Mouse (Mus musculus): Measurements from ENCODE around the gene Rfx2.
A peak's percentile ranks its signal among the peaks of the same experiment; 100 is the strongest.

Rfx2 gene

DNA sequence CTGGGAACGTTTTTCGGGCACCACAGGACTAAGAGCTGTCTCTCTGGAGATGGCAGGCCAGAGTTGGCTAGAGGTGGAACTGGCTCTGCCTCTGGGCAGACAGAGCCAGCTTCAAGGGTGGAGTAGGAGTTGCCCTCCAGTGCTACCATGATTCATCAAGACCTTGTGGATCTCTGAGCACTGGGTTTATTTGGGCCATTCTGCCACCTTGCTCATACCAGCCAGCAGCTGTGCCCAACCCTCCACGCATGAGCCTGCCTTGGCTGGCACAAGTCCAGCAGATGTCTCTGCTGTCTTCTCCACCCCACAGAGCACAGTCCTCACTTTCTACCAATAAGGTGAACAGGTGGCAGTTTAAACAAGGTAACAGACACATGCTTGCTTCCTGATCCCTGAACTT is 41.9 kb downstream of the Rfx2 start:
- no peak for DNase-seq (ENCODE audit: low read depth, low spot score)

DNA sequence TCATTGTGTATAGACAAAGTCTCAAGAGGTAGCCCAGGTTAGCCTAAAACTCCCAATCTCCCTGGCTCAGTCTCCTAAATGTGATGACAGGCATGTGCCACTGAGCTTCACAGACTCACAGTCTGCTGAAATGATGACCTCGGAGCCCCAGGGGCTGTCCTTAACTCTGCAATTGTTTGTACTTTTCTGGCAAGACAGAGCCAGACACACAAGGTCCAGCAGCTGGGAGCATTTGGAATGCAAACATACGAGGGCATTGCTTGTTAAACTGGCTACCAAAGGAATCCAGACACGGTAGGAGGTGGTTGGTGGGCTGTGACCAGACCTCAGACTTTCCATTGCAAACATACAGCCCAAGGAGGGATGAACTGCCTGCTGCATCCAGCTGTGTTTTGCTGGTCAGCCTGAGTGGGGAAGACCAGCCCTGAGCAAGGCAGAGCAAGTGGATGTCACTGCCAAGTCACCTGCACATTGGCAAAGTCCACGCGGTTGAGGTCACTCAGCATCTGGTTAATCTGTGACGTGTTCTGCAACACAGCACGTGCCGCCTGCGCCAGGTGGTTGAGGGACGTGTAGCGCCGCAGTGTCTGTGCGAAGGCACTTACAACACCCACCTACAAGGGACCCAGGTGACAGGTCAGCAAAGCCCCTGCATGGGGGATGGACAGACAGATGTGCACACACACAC is 50.4 kb downstream of the Rfx2 start:
- no peak for DNase-seq (ENCODE audit: low read depth, low spot score)

DNA sequence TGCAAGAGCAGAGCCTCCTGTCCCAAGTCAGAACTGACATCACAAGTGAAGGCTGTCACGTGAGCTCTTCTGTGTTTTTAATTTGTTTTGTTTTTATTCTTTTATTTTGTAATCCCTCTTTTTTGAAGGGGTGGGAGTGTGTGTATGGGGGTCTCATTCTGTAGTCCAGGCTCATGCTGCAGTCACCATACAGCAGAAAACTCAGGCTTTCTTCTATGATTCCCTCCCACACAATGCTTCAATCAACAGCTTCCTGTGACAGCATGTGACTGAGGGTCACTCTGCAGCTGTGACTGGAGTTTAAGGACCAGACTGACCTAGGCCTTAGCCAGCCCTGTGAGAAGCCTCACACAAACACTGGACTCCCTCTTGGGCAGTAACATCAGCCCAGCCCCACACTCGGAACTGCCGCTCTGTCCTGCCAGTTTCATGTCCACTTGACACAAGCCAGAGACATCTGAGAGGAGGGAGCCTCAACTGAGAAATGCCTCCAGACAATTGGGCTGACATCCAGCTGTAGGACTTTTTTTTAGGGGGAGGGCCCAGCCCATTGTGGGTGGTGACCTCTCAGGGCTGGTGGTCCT is 51.9 kb downstream of the Rfx2 start:
- DNase-seq (ENCODE audit: low read depth, low spot score), result no peak

DNA sequence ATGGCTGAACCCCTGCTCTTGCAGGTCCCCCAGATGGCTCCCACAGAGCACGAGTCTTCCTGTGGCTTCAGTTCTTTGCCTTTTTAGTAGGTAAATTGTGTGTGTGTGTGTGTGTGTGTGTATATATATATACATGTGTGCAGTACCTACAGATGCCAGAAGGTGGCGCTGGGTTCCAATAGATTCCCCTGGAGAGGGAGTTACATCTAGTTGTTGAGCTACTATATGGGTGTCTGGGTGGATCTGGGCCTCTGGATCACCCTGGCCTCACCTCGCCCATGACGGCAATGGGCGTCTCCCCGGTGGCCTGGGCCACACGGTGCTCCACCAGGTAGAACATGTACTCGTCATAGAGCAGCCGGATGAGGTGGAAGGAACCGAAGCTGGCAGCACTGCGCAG is 53.2 kb downstream of the Rfx2 start:
- no peak for DNase-seq (ENCODE audit: low read depth, low spot score)

DNA sequence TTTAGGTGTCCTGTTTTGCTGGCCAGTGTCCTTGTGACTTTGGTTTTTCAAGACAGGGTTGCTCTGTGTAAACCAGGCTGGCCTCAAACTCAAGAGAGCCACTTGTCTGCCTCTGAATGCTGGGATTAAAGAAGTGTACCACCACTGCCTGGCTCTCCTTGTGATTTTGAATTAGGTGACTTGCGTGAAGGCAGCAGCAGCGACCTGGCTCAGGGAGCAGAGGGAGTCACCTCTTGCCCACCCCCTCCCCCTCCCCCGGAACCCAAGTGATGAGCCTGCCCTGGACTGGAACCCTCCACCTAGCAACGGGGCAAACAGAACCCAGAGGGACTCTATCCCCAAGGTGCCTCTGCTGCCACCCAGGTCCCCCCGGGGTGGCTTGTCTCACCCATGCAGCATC is 60.9 kb downstream of the Rfx2 start, which contains the start of gene Prr22:
Gene Prr22, plus strand, starts transcription at position 301 of the 400 bp plus-strand sequence.
- DNase-seq (ENCODE audit: low read depth, low spot score), result no peak

DNA sequence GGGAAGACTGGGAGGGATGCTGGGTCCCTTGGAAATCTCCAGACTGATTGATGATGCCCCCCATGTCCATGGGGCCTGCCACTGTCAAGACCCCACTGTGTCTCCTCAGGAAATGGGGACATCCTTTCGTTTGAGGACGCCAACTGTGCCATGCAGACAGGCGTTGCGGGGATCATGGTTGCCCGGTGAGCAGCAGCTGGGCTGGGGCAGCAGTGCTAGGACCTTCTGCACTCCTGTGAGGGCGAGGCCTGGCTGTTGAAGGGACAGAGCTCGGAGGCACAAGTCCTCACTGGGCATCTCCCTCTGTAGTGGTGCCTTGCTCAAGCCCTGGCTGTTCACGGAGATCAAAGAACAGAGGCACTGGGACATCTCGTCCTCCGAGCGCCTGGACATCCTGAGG is 61.9 kb downstream of the Rfx2 start:
- DNase-seq (ENCODE audit: low read depth, low spot score), result no peak

DNA sequence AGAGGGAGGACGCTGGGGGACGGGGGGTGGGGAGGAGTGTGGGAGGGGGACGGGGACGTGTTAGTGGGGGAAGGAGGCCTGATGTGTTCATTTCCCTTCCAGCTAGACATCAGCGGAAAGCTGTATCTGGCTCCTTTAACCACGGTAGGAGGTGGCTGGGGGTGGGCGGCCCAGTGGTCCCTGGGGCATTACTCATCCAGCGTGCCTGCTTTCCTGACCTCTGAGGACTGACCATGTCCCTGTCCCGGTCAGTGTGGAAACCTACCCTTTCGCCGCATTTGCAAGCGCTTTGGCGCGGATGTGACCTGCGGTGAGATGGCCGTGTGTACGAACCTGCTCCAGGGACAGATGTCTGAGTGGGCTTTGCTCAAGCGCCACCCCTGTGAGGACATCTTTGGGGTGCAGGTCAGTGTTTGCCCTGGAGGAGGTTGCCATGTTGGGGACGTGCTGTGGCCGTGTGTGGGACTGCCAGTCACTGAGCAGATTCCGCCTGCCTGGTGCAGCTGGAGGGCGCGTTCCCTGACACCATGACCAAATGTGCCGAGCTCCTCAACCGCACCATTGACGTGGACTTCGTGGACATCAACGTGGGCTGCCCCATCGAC is 63.2 kb downstream of the Rfx2 start:
- DNase-seq (ENCODE audit: low read depth, low spot score), result no peak

DNA sequence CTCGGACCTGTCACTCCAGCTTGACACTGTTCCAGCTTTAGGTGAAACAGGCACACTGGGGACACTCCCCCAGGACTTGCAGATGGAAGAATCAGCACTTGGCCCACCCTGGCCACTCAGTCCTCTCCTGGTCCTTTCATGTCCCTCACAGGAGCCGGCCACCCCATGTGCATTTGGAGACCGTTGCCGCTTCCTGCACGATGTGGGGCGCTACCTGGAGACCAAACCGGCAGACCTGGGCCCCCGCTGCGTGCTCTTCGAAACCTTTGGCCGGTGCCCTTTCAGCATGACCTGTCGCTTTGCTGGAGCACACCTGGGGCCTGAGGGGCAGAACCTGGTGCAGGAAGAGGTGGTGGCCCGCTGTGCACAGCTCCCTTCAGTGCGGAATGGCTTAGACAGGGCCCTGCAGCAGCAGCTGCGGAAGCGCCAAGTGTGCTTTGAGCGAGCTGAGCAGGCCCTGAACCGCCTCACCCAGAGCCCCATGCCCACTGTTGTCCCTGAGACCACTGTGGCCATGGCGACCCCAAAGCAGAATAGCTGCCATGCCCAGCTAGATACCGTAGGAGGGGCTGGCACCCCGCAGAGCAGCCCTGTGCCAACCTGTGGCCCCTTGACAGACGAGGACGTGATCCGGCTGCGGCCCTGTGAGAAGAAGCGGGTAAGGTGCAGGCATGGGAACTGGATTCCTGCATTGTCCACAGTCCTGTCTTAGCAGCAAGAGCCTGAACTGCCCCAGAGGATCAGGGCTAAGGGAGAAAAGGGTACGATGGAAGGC is 64.0 kb downstream of the Rfx2 start:
- DNase-seq (ENCODE audit: low read depth, low spot score), result no peak

DNA sequence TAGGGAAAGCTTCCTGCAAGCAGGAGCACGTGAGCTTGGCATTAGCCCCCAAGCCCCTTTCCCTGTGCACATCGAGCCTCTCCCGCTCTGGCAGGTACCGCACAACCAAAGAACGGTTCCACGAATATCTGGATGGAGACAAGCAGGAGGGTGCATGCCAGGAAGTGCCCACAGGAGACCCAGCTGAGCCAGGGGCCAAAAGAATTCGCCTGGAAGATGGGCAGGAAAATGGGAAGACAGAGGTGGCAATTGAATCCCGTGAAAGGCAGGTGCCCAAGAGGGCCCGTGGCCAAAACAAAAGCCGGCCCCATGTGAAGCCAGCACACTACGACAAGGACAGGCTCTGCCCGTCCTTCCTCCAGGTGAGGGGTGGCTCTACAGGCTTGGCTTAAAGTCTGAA is 65.4 kb downstream of the Rfx2 start:
- DNase-seq (ENCODE audit: low read depth, low spot score), result no peak

DNA sequence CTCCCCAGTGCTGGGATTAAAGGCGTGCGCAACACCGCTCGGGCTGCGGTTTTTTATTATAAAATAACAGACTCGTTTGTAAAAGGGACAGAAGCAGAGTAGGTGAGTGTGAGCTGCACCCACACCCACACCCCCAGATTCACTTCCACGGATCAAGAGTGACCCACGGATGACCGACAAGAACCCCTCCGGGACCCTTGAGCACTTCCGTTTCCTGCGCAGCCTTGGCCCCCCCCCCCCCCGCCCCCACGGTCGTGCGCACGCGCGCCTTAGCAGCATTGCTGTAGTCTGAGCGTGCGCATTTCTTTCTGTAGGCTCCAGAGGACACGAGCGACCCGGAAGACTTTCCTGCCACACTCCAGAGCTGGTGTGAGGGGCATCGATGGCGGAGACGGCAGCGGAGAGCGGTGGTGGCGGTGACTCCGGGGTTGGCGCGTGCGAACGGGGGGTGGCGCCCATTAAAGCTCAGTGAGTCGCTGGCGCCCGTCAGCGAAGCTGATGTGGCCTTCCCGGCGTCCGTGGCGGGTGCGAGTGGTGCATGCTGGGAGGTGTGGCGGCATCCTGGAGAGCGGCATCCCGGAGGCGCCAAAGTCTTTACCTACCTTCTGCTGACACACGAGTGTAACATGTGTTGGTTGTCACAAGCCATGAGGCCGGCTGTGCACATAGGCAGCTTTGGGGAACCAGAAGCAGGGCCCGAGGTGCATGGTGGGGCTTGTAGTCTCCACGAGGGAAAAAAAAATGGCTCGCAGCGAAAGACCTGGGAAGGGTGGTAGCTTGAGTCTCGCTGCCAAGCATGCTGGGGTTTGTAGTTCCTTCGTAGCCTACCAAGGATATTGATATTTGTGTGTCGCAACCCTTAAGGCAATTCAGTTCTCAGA is 66.1 kb downstream of the Rfx2 start, which contains the start of gene Dus3l:
Gene Dus3l, plus strand, starts transcription at position 284 of the 881 bp plus-strand sequence.
- peak; percentile 95 for DNase-seq (ENCODE audit: low read depth, low spot score)

DNA sequence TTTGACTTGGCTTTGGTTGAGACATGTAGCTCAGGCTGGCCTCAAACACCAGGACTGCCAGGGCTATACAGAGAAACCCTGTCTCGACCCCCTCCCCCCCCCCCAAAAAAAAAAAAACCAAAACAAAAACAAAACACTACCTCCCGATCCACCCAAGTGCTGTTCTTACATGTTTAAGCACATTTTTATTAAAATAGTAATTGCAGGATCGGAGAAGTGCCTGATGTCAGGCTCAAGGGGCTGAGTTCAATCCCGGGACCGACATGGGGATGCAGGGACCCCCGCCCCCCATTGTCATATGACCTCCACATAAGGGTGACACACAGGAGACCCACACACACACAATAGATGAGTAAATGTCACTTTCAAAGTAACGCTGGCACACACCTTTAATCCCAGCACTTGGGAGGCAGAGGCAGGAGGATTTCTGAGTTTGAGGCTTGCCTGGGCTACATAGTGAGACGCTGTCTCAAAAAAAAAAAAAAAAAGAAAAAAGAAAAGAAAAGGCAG is 67.0 kb downstream of the Rfx2 start:
- DNase-seq (ENCODE audit: low read depth, low spot score), result no peak

DNA sequence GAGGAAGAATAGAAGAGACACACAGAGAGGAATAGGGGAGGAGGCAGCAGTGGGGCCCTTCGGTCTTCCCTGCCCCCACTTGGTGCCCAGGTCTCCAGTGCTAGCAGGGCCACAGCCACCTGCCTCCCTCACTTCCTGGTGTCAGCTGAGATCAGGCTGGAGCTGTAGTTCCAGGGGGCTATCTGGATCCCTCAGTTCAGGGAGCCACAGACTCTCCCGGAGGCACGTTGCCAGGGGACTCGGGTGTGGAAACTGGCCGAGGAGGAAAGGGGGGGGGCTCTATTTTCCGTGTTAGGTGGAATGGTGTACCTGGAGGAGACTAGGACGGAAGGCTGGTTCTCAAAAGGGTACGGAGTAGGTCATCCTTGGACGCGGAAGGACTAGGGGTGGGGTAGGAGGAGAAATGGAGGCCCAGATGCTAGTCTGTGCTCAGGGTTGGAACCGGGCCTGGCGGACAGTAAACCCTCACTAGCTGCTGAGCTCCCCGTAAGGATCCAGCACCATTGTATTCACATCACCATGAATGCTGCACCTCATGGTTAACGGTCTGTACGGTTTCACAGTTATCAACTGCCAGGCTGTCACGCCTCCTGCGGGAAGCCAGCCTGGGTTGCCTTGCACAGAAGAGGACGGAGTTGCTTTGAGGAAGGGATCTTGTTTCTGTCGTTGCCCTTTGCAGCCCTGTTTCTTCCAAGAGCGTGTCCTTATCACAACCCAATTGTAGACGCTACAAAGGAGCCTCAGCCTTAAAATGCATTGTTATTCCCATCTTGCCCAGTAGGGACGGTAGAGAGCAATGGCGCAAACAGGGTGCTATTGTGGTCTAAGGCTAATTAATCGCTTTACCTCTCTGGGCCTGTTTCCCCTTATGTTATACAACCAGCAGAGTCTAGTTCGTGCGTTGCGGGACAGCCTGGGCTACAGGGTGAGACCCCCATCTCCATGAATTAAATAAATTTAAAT is 67.8 kb downstream of the Rfx2 start:
- DNase-seq (ENCODE audit: low read depth, low spot score), result peak; percentile 70

DNA sequence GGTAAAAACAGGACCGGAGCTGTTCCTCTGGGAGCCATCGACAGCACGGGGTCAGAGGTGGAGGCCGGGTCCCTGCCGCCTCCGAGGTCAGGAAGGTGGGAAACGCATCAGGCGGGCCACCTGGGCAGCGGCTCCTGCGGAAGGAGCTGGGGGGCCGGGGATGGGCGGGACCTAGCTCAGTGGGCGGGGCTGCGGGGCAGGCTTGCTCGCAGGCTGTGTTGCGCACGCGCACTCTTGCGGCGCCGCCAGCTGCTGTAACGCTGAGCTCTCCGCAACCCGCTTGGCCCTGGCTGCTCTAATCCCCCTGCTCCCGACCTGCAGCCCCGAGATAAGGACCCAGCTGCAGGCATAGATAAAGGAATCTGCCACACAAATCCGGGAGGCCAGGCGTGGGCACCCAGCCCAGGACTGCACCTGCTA is 68.8 kb downstream of the Rfx2 start:
- DNase-seq (ENCODE audit: low read depth, low spot score), result peak; percentile 73

DNA sequence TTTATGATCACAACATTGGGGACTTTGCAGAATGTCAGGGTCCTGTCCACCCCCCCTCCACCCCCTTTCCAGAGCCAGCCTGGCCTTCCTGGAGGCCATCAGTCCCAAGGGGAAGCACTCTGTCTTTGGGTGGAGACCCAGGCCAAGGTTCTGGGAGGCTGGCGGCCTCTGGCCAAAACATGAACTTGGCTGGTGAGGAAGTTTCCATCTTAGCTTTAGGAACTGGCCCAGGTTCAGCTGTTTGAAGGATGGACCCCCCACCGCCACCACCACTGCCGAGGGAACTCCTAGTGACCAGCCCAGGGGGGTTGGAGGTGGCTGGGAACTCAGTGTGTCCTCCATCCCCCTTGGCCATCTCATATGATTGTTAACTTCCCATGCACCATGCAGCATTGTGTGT is 69.7 kb downstream of the Rfx2 start:
- DNase-seq (ENCODE audit: low read depth, low spot score), result no peak

DNA sequence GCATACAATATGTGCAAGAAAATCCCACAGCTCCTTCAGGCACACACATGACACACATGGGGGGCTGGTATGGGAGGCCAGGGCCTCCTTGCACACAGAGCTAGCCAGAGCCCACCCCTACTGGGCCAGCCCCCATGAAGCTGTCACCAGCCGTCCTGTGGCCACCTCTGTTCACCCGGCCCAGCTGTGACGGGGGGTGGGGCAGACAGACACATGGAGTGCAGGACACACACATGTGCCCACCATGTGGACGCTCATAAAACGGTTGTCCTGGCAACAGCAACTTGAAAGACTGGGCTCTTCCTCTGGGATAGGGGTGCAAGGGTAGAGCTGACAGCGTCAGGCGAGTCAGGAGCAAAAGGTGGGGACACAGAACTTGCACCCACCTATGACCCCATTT is 71.6 kb downstream of the Rfx2 start:
- DNase-seq (ENCODE audit: low read depth, low spot score), result no peak

DNA sequence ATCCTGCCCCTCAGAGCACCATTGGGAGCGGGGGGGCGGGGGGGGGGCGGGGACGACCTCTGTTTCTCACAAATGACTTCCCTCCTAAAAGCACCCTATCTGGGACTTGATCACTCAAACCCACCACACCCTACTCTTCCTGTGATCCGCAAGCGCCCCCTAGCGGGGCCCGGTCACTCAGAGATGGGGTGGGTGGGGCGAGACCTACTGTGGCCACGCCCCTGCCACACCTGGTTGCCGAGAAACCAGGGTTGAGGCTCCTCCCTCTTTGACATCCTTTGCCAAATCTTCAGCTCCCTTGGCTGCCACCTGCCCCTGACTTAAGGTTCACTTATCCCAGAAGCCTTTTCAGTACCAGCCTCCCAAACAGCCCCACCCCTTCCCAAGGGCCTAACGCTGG is 72.7 kb downstream of the Rfx2 start:
- peak; percentile 47 for DNase-seq (ENCODE audit: low read depth, low spot score)

DNA sequence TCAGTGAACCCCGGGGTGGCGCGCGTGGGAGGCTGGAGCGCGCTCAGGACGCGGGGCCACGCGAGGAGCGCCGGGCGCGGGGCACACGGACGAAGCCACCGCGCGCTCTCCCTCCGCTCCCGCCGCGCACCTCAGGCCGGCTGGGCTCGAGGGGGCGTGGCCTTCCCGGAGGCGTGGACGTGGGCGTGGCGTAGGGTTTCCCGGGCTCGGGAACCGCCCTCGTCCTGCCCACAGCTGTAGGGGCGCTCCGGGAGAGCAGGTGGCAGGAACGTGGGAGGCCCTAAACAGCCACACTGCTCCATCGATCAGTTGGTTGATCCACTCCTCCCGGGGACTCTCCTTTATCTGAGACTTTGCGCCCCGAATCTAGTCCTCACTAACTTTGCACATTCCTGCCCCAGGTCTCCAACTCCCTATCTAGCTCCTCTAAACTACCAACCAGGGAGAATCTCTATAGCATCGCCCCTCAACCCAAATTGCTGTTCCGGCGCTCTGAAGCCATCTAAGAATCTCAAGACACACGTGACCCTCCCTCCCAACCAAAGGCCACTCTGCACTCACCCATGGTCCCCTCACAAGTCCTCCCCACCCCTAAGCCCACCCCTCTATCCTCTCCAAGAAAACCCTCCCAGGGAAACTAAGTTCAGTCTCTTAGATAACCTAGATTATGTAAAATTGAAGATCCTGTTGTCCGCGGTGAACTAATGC is 73.2 kb downstream of the Rfx2 start, which contains the start of gene Nrtn:
Gene Nrtn, minus strand, starts transcription at position 115 of the 708 bp plus-strand sequence.
- no peak for DNase-seq (ENCODE audit: low read depth, low spot score)

DNA sequence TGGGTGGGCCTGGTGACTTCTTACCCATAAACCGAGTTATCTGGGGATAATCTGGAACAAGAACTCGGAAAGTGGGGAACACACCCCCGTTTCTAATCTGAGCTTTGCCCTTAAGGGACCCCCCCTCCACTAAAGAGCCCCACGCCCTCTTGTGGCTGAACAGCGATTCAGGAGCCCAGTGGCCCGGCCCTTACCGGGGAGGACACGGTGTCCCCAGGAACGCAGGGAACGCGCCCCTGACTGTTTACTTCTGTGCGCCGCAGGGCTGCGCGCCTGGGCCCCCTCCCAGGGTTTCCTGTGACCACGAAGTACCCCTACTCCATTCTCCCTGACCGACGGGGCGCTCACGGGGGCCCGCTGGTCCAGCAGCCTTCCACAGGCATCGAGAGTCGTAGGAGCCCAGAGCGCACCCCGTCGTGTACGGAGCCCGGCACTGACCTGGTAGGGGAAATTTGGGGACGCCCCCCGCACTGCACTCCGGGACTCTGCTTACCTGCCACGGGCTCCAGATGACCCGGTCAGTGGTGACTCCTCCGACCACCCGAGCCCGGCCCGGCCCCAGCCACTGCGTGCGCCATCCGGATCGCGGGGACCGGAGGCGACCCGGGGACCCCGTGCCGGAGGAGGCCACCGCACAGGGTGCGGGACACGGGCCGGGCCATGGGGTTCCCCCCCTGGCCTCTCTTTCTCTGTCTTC is 74.0 kb downstream of the Rfx2 start:
- DNase-seq (ENCODE audit: low read depth, low spot score), result no peak
